Mouse (Mus musculus): ENCODE data around the gene Itpr3.

- no peak for TF ChIP-seq CTCF (IDR thresholded peaks at IDR 0.05; ENCODE audit: low read depth, low read length)
- no peak for TF ChIP-seq POLR2A (IDR thresholded peaks at IDR 0.05; ENCODE audit: insufficient read depth, low read length)
- no peak for TF ChIP-seq EP300 (IDR thresholded peaks at IDR 0.05; ENCODE audit: insufficient read depth, low read depth, low read length)
Measured at GRCm38 (mm10) chr17:27029431-27029830, 27.7 kb upstream of the Itpr3 start.

Measured in ES-Bruce4 (cell line).